Mouse (Mus musculus): ENCODE data around the gene Prkn.

The Prkn gene

GRCm38 (mm10) chr17:11736531-11736930 is 896.3 kb downstream of the Prkn start:
- DNase-seq (ENCODE audit: low read depth, low spot score): no peak

- DNase-seq (ENCODE audit: low read depth, low spot score): no peak
Measured at GRCm38 (mm10) chr17:11737905-11738304, 897.7 kb downstream of the Prkn start.

GRCm38 (mm10) chr17:11740716-11741115 is 900.5 kb downstream of the Prkn start:
- no peak for DNase-seq (ENCODE audit: low read depth, low spot score)

GRCm38 (mm10) chr17:11741161-11741560 is 901.0 kb downstream of the Prkn start:
- DNase-seq (ENCODE audit: low read depth, low spot score): no peak

DNA sequence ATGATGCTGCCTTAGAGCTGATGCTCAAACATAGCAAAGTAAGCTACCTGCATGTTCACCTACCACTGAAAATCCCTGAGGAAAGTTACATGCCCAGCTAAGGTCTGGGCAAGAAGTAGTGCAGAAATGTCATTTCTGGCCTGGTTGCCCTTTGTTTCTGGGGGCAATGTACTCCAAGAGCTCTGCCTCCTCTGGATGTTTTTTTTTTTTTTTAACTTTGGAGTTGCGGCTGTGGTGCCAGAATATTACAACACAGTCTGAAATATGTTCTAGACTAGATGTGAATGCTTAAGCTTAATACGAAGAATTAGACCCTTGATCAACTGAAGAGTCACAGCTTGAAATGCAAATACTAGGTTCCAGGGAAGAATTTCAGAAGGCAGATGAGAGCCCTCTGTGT is 911.1 kb downstream of the Prkn start:
- DNase-seq (ENCODE audit: low read depth, low spot score): no peak

DNA sequence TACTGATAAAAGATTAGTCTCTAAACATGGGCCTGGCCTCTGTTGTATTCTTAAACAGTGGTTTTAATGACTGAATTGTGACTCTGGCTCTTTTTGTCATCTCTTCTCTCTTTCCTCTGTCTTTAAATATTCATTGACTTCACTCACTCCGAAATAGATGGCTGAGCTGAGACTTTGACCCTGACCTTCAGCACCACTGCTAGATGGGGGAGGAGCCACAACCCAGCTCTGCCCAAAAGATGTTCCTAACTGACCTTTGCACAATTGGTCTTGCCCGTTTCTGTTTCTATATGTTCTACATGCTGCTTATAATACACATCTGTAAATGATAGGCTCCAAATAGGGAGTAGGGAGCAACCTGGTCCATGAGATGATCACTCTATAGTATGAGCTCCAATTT is 912.5 kb downstream of the Prkn start:
- DNase-seq (ENCODE audit: low read depth, low spot score): no peak

- no peak for DNase-seq (ENCODE audit: low read depth, low spot score)
Measured at GRCm38 (mm10) chr17:11765117-11765516, 924.9 kb downstream of the Prkn start.

GRCm38 (mm10) chr17:11765581-11765980 is 925.4 kb downstream of the Prkn start:
- no peak for DNase-seq (ENCODE audit: low read depth, low spot score)

DNA sequence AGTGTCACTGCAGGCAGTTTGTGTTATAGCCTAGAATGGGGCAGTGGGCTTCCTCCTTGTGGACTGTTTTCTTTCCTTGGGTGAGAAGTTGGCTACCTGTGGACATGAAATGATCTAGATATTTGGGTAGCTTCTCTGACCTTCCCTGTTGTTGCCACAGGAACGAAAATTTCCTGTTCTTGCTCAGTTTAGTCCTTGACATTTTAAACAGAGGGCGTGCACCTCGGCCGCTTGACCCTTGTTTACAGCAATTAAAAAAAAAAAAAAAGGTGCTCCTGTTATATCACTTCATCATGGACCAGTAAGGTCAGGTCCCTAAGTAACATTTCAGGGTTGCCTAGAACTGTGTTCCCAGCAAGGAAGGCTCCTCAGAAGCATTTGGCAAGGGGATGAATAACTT is 927.1 kb downstream of the Prkn start:
- DNase-seq (ENCODE audit: low read depth, low spot score): no peak

DNA sequence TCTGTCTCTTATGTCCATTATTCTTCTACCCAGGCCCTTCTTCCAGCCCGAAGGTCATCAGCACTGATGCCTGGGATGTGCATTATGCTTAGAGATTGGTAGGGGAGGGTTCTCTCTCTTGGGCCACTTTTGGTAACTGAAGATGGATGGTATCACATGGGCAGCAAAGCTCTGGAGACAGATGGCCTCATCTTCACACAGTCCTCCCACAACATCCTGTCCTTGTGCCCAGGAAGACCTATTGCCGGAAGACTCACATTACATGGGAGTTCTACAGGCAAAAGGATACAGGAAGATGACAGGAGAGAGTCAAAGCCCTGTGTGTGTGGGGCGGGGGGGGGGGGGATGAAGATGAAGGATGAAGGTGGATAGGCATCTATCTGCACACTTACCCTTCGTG is 928.2 kb downstream of the Prkn start:
- no peak for DNase-seq (ENCODE audit: low read depth, low spot score)

DNA sequence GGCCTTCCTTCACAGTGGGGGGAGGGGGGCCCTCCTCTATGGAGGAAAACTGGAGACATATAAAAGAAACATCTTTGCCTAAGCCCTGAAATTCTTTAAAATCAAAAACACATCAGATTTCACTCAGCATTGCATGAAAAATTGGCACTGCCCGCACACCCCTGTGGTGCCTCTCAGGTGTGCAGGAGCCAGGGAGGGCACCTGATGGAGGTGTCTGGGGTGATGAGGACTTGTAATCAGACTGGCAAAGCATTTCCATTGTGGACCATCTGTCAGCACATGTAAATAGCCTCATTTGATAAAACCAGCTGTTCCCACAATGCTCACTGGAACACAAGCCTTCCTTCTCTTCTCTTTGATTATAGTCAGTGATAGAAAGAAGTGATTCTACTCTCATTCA is 928.8 kb downstream of the Prkn start:
- no peak for DNase-seq (ENCODE audit: low read depth, low spot score)

DNA sequence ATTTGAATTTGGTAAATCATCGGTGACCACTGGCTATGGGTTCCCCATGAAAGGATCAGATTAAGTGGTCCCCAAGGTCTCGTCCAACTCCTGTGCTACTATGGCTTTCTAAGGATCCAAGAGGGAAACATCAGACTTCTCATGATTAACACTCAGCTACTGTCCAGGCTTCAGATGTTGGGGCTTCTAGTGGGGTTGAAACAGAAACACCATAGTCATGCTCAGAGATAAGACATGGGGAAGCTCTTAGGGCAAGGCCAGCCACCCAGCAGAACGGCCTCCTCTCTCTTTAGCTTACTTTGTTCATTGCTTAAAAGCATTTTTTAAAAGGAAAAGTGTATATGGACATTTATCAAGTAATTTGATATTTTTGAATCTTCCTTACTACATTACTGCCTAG is 929.3 kb downstream of the Prkn start:
- no peak for DNase-seq (ENCODE audit: low read depth, low spot score)

GRCm38 (mm10) chr17:11779547-11779946 is 939.4 kb downstream of the Prkn start:
- no peak for DNase-seq (ENCODE audit: low read depth, low spot score)

GRCm38 (mm10) chr17:11780005-11780404 is 939.8 kb downstream of the Prkn start:
- no peak for DNase-seq (ENCODE audit: low read depth, low spot score)

- no peak for DNase-seq (ENCODE audit: low read depth, low spot score)
Measured at GRCm38 (mm10) chr17:11780805-11781481, 940.8 kb downstream of the Prkn start.

DNA sequence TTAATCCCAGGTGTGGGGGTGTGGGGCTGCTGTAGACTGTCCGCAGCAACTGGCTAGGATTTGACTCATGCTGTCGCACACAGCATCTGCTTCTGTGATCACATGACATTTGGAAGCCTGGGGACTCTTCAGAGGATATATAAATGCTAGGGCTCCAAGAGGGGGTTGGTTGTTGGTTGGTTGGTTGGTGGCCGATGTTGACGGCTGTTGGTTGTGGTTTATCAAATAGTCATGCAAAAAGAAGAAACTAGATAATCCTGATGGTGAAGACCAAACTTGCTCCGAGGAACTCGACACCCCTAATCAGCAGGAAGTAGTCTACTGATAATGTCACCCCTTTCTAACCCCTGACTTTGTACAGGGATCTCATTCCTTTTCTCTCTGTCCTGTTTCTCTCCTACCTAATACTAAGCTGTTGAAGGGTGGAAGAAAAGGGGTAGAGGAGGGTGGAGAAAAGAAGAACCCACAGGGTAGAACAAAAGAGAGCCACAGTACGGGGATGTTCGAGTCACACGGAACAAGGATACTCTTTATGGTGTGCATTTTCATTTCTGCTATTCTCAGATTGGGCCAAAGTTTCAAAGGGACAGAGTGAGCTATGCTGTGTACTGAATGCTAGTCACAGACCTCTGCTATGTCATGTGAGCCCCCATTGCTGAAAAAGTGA is 948.2 kb downstream of the Prkn start:
- DNase-seq (ENCODE audit: low read depth, low spot score): no peak

DNA sequence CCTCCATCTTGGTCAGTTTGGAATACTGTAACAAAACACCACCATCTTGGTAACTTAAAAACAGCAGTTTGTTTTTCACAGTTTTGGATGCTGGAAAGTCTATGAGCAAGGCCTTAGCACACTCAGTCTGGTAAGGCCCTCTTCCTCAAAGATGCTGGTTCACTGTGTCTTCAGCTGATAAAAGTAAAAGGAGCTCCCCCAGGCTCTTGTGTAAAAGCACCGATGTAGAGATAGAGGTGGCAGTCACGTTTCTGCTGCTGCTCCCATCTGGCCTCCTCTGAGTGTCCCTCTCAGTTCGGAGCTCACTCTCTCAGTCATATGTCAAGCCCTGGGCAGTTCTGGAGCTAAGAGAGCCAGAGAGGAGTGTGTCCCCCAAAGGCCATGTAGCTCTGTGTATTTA is 955.8 kb downstream of the Prkn start:
- DNase-seq (ENCODE audit: low read depth, low spot score): no peak

- no peak for DNase-seq (ENCODE audit: low read depth, low spot score)
Measured at GRCm38 (mm10) chr17:11801226-11801625, 961.0 kb downstream of the Prkn start.

- no peak for DNase-seq (ENCODE audit: low read depth, low spot score)
Measured at GRCm38 (mm10) chr17:11807280-11807679, 967.1 kb downstream of the Prkn start.

DNA sequence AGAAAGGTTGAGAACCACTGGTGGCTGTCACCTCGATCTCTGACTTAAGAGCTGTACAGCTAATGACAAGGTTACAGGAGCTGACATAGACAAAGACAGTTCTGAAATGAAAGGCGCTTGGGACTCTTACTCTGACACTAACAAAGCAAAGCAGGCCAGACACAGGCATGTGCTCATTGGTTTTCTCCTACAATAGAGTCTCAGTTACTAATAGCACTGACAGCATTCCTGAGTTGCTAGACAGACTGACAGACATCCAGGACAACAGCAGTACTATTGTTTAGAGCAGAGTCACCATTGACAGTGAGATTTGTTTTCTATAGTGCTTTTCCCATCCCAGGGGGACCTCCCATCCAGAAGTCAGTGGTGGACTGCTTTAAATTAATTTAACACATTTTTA is 977.7 kb downstream of the Prkn start:
- DNase-seq (ENCODE audit: low read depth, low spot score): no peak

GRCm38 (mm10) chr17:11819506-11819905 is 979.3 kb downstream of the Prkn start:
- no peak for DNase-seq (ENCODE audit: low read depth, low spot score)

GRCm38 (mm10) chr17:11820757-11821156 is 980.6 kb downstream of the Prkn start:
- no peak for DNase-seq (ENCODE audit: low read depth, low spot score)

GRCm38 (mm10) chr17:11829501-11829900 is 989.3 kb downstream of the Prkn start:
- DNase-seq (ENCODE audit: low read depth, low spot score): no peak

GRCm38 (mm10) chr17:11837121-11837520 is 996.9 kb downstream of the Prkn start:
- DNase-seq (ENCODE audit: low read depth, low spot score): no peak

Data from telencephalon, adult 2 months (tissue).